Mouse (Mus musculus): Measurements from ENCODE around the gene Gpr182.

Gene Gpr182

DNA sequence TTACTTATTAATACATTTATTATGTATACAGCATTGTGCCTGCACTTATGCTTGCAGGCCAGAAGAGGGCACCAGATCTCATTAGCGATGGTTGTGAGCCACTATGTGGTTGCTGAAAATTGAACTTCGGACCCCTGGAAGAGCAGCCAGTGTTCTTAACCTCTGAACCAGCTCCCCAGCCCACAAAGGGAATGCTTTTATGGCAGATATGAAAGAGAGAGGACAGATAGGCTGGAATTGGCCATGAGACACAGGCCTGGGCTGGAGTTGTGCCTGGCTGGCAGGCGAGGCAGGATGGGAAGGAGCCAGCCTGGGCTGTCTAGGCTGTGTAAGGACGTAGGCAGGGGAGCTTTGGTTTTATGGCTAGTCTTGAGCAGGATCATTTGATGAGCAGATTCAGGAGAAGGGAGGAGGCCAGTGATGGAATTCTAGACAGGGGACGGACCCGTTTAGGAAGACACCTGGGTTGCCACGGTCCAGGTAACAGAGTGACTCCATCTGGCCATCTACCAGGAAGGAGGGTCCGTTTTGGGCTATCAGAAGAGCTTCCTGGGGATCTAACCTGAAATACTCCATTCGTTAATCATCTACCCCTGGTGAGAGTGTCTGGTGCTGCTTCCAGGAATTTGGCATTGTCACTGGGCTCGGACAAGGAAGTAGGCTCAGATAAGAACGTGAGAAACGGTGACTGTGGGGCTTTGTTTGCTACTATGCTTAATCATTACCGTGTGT, 13.2 kb downstream of the Gpr182 start:
- peak; percentile 34 for DNase-seq

DNA sequence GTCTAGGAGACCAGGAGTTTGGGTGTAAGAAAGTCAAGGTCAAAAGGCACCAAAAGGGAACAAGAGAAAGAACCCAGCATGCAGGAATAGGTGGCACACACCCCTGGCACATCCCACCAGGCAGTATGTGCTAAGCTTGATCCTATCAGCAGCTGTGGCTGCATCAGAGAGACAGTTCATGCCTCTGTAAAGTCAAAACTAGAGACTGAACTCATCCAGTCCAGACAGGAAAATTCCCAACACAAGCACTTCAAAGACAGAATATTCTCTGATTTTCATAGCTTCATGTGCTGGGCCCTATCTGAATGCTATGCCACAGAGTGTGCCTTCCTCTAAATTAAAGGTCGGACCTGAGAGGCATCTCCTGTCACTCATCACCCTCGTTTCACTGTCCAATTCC, 14.0 kb downstream of the Gpr182 start:
- no peak for DNase-seq

DNA sequence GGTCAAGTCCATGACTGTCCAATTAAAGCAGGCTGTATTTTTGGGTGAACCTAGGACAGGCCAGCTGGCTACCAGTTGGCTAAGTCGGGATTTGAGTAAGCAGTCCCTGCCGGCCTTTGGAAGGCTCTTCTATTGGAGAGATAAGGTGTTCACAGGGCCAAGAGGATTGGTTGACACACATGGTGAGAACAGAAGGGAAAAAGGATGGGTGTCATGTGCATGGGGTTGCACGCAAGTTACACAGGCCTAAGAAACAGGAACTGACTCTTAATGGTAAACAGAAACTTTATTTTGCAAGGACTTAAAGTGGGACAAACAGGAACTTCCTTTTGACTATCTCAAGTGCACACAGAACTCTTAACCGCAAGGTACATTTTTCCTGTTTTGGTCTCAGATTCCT, 14.6 kb downstream of the Gpr182 start:
- DNase-seq: no peak

DNA sequence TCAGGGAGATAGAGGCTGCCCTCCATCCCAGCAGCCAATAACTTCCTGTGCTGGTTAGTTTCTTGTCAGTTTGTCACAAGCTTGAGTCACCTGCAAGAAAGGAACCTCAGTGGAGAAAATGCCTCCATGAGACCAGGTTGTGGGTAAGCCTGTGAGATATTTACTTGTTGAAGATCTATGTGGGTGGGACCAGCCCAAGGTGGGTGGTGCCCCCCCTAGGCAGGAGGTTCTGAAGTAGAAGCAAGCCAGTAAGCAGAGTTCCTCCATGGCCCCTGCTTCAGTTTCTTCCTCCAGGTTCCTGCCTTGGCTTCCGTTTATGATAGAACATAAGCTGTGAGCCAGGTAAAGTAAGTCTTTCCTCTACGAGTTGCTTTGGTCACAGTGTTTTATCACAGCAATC, 15.3 kb downstream of the Gpr182 start:
- no peak for DNase-seq

- DNase-seq: no peak
Observed at GRCm38 (mm10) chr10:127734434-127734833, 17.1 kb downstream of the Gpr182 start.

GRCm38 (mm10) chr10:127731397-127731796, 20.1 kb downstream of the Gpr182 start:
- DNase-seq: no peak

DNA sequence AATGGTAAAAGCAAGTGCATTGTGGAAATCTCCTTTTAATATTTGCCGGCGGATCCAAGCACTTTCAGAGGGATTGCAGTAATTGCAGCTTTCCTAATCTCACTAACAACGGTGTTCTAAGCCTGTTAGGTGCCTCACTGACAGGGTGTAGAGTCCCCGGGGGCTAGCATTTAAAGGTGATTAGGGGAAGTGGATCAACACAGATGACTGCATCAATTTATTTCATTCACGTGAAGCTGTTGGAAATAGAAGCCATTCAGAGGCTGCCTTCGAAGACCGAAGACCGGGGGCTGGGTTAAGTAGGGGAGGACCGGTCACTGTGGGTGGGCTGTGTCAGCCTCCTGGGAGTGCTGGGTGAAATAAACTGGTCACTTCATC, 20.6 kb downstream of the Gpr182 start:
- DNase-seq: no peak

- DNase-seq: no peak
Observed at GRCm38 (mm10) chr10:127730285-127730932, 21.1 kb downstream of the Gpr182 start.

- no peak for DNase-seq
Observed at GRCm38 (mm10) chr10:127728437-127728836, 23.1 kb downstream of the Gpr182 start.

DNA sequence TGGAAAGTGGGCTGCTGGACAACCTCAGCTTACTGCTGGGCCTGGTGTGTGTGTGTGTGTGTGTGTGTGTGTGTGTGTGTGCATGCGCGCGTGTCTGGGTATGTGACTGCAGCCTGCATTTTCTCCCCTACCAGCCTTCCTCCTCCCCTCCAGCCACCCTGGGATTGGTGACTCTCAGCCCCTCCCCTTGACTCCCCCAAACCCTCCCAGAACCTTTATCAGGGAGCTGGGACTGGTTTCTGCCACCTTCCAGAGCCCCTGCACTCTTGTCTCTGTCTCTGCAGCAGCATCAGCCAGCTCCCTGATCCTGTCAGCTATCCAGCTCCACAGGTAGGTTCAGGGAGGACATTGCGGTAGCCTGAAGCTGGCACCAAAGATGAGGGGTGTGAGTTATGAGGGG, 26.4 kb downstream of the Gpr182 start:
- DNase-seq: no peak

DNA sequence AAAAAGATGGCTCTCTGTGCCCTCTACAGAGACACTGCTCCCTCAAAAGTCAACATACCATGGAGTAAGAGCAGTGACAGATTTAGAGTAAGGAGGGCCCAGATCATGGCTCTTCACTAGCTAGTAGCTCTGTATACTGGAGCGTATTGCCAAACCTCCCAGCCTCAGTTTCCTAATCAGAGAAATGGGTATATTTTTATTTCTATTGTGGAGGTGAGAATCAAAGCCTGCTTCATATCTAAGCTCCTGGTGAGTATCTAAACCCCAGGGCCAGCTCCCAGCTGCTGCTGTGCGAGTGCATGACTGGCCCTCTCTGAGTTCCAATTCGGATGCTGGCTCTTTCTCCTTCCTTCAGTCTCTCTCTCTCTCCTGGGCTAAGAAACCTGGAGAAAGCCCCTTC, 27.4 kb downstream of the Gpr182 start, which contains the start of gene Tac2:
TSS of gene Tac2 (plus strand) at position 301 of the 400 bp plus-strand sequence.
- DNase-seq: no peak

DNA sequence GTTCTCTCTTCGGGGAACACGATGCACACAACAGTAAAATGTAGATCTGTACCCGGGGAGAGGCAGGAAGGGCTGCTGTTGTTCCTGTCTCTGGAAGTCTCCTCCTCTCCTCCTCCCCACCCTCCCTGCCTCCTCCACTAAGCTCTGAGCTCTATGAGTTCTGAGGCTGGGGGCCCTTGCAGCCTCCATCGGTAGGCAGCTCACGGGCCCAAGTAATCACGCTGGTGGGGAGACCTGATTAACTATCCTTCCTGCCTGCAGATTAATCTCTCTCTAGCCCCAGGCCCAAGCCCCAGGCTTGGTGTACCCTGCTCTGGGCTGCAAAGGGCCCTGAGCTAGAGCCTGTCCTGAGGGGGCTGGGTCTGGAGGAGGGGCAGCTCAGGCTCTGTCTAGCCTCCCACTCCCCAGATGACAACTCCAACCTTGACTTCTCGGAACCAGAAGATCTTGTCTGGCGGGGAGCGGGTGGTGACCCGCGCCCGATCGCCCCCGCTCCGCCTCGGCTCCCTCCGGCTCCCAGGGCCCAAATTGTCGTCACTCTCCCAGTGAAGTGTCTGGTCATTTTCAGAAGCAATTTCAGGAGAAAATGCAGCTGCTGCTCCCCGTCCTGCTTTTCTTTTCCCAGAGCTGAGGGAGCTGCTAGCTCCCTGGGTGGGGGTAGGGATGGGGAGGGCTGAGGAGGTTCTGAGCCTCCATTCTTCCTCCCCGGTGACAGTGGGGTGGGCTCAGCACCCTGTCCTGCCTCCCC, 29.7 kb downstream of the Gpr182 start:
- no peak for DNase-seq

- no peak for DNase-seq
Observed at GRCm38 (mm10) chr10:127712736-127713135, 38.8 kb downstream of the Gpr182 start.

GRCm38 (mm10) chr10:127710331-127710730, 41.2 kb downstream of the Gpr182 start:
- no peak for DNase-seq

DNA sequence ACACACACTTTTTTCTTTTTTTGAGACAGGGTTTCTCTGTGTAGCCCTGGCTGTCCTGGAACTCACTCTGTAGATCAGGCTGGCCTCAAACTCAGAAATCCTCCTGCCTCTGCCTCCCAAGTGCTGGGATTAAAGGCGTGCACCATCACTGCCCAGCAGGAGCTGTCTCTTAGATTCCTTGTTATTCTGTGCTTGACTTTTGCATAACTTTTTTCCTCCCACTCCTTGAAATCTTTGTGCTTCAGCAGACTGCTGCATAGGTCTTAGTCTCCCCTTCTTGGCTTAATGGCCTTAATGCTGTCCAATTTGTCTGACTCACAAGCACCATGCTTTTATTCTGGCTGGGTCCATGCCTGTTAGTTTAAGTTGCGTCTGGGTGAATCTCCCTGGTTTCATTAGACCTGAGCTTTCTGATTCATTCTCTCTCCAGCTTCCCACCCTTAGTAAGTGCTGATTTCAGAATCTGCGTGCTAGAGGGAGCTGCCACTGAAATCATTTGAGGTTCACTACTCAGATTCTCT, 42.6 kb downstream of the Gpr182 start:
- no peak for DNase-seq

DNA sequence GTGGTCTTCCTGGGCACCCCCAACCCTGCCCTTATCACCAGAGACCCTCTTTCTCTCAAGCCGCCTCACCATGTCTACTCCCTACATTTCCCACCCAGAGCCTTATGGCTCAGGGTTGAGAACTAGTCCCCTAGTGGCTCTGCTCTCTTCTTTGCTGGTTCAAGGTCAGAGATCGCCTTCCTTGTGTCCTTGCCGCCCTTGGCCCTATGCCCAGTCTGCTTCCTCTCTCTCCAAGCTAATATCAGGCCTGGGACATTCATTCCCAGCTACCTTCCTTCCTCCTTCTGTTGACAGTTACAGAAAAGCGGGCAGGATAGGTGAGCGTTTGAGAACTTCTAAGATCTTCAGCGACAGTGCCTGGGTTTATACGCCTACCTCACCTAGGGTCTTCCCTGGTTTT, 43.8 kb downstream of the Gpr182 start:
- DNase-seq: no peak

DNA sequence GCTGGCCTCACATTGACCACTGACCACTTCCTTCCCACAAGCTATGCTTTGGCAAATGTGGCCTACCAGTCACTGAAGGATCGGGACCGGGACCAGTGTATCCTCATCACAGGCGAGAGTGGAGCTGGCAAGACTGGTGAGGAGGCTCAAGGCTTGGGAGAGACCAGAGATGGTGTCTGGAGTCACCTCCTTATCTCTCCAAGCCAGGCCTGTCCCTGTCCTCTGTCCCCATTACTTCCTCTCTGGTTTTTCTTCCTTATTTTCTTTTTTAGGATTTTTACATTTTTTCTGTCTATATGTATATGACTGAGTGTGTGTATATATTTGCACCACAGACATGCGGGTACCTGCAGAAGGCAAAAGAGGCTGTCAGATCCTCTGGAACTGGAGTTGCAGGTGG, 45.7 kb downstream of the Gpr182 start:
- DNase-seq: no peak

- no peak for DNase-seq
Observed at GRCm38 (mm10) chr10:127704766-127705220, 46.7 kb downstream of the Gpr182 start, which contains the start of gene Myo1a. Myo1a (plus strand) TSS chr10:127705170.

- DNase-seq: no peak
Observed at GRCm38 (mm10) chr10:127704293-127704692, 47.2 kb downstream of the Gpr182 start.

DNA sequence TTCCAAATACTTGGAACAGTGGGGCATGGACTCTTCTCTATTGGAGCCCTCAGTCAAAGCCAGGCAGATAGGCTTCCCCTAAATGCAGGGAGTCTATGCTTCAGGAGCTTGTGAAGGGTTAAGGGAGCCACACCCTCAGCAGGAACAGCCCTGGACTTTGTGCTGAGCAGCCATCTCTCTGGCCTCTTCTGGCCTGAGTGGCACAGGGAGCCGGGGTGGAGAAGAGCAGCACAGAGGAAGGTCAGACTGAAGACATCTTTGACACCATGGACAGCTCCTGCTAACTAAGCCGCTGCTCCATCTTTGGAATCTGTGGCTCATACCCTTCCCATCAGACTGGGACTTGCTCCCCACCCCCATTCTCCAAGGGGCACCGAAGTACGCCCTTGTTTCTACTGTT, 48.2 kb downstream of the Gpr182 start:
- DNase-seq: no peak

DNA sequence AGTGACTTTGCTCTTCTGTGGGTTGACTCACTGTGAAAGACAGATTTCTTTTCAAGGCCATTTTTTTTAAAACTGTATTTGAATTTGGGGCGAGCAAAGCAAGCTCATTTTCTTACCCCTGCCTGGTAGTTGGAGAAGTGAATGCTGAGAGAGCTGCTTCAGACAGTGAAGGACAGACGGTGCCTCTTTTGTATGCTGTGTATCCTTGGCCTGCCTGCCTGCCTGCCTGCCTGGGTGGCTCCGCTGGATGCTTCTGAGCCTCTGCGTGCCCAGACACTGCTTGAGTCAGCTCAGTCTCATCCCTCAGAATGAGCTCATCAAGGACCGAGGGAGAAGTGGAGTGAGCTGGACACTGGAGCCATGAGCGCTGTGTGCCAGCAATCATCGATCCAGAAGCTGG, 52.6 kb downstream of the Gpr182 start:
- DNase-seq: no peak

All from cerebellum, adult 9-11 months (tissue).